Mouse (Mus musculus) olfactory bulb, adult 2 months (tissue): ENCODE data around the gene Ctu2.

Experiments
- CTCF ChIP-seq: fragments of 200-500 bp; IDR thresholded peaks from 2 replicates; pipeline ENCODE4 v1.5.1; 2012; ENCODE audit warnings: low read depth, mild to moderate bottlenecking, low read length, moderate library complexity; ENCODE audit not compliant: insufficient read depth
- POLR2A ChIP-seq: fragments of 200-500 bp; IDR thresholded peaks from 2 replicates; pipeline ENCODE4 v1.6.1; 2012; ENCODE audit warnings: mild to moderate bottlenecking, low read depth, low read length, moderate library complexity; ENCODE audit not compliant: insufficient read depth

DNA sequence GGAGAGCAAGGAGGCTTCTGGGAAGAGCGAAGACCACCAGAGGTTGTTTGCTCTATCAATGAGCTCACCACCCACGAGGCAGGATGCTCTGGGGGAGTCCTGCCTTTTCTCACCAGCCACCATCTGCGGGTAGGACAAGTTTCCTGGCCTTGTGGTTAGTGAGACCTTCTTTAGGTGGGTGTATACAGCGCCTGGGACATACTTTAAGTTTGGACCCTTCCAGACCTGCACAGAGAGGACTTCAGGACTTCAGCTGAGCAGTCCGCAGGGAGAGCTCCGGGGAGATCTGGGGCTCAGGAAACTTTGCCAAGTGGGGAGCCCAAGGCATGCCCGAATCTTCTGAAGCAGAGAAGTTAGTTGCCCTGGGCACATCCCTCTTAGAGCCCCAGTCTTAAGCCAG, 16.0 kb upstream of the Ctu2 start:
- TF ChIP-seq CTCF (no peak), POLR2A (no peak)
